Mouse (Mus musculus) kidney, postnatal 0 days (tissue): Measurements from ENCODE around the gene Stra6. TPM values are rescaled to one million over a fixed set of nuclear protein-coding genes. Genes with fewer than 3 reads are reported as not detected.

ENCODE experiments used
- ATAC-seq: fragments of 200-750 bp; cut with Nextera tagmentation; replicated peaks from 2 replicates; pipeline ENCODE4 v1.8.0; 2017; ENCODE audit warnings: low read depth, moderate number of reproducible peaks, moderate TSS enrichment, moderate library complexity; ENCODE audit not compliant: low FRiP score
- DNase-seq: peaks from one replicate; pipeline ENCODE4 v3.0.0-alpha.2; 2016; ENCODE audit warnings: low spot score
- H3K27ac ChIP-seq: fragments of 300-500 bp; sonication (generic); 2 replicates; pipeline ENCODE4 v1.5.1; 2014; ENCODE audit warnings: mild to moderate bottlenecking
- H3K27me3 ChIP-seq: fragments of 300-500 bp; sonication (generic); 2 replicates; pipeline ENCODE4 v1.6.1; 2014; ENCODE audit warnings: low read length, mixed read lengths; ENCODE audit not compliant: insufficient read depth
- H3K36me3 ChIP-seq: fragments of 300-500 bp; sonication (generic); 2 replicates; pipeline ENCODE4 v1.6.1; 2014; ENCODE audit warnings: low read length, mixed read lengths; ENCODE audit not compliant: insufficient read depth
- H3K4me1 ChIP-seq: fragments of 300-500 bp; sonication (generic); replicated peaks from 2 replicates; pipeline ENCODE4 v1.6.1; 2014; ENCODE audit warnings: antibody characterized with exemption, low read length, mixed read lengths; ENCODE audit not compliant: insufficient read depth
- H3K4me2 ChIP-seq: fragments of 300-500 bp; sonication (generic); 2 replicates; pipeline ENCODE4 v1.6.1; 2014; ENCODE audit warnings: mild to moderate bottlenecking, low read length, moderate library complexity, mixed read lengths
- H3K4me3 ChIP-seq: fragments of 300-500 bp; sonication (generic); replicated peaks from 2 replicates; pipeline ENCODE4 v1.5.1; 2014; ENCODE audit warnings: low read depth, low read length
- H3K9ac ChIP-seq: fragments of 300-500 bp; sonication (generic); 2 replicates; pipeline ENCODE4 v1.6.1; 2014; ENCODE audit warnings: low read depth, low read length
- H3K9me3 ChIP-seq: fragments of 300-500 bp; sonication (generic); replicated peaks from 2 replicates; pipeline ENCODE4 v1.6.1; 2016; ENCODE audit warnings: low read length, inconsistent platforms, mixed read lengths
- CTCF ChIP-seq: IDR thresholded peaks from 2 replicates; pipeline ENCODE4 v1.5.1; 2016; ENCODE audit warnings: antibody characterized with exemption, low read depth, mild to moderate bottlenecking, moderate library complexity
- WGBS: fragments of 180-500 bp; shearing (Covaris S2); extraction: QIAGEN DNeasy Blood & Tissue Kit; methylation state at CpG from one replicate; pipeline ENCODE4 v1.1.7; 2014; 5-methylcytosine and 5-hydroxymethylcytosine counted together
- polyA plus RNA-seq: library from polyadenylated mRNA; unstranded; fragments of >200 nt; fragmentation: Nextera tagmentation; extraction: Ambion mirVana; gene quantifications from 2 replicates; pipeline ENCODE4 v1.2.1, GENCODE M21; 2015

Gene Stra6
- polyA plus RNA-seq, 1 experiment from 2014 or later, result 12.2 TPM

DNA sequence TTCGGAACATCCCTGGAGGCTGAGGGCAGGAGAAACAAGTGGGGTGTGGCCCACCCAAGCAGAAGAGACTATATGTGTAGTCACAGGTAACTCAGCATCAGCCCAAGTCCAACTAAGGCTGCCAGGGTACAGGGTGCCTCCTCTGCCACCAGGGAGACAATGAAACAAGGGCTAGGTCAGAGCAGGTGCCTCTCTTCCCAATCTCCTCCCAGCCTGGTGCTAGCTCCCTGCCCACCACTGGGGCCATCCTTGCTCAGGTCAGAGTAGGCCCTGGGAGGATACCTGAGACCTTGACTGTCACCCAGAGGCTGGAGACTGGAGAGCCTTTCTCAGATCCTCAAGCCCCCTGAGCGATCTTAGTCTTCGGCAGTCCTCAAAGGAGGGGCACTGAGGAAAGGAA, 98.6 kb downstream of the Stra6 start:
- ATAC-seq (no peak), DNase-seq (no peak)
- WGBS, result 88% methylated on average over 3 of the region's 3 CpGs
- H3K36me3 ChIP-seq, result no peaks in the 10 kb centered on the region
- no peak overlapping the region for H3K4me3 ChIP-seq
- TF ChIP-seq CTCF, result no peak
- H3K27ac ChIP-seq, result no peak overlapping the region
- no peak overlapping the region for H3K9ac ChIP-seq
- H3K4me1 ChIP-seq, result no peaks in the 10 kb centered on the region
- no peaks in the 10 kb centered on the region for H3K27me3 ChIP-seq
- H3K4me2 ChIP-seq, result no peak overlapping the region
- no peaks in the 10 kb centered on the region for H3K9me3 ChIP-seq

GRCm38 (mm10) chr9:58163146-58163545, 99.6 kb downstream of the Stra6 start:
- no peaks in the 10 kb centered on the region for H3K36me3 ChIP-seq
- WGBS, result 58% methylated on average over 5 of the region's 5 CpGs
- H3K4me2 ChIP-seq, result no peak overlapping the region
- DNase-seq (no peak), ATAC-seq (no peak)
- no peak overlapping the region for H3K4me3 ChIP-seq
- TF ChIP-seq CTCF, result no peak
- no peak overlapping the region for H3K27ac ChIP-seq
- no peaks in the 10 kb centered on the region for H3K4me1 ChIP-seq
- no peaks in the 10 kb centered on the region for H3K27me3 ChIP-seq
- H3K9me3 ChIP-seq, result no peaks in the 10 kb centered on the region
- H3K9ac ChIP-seq, result no peak overlapping the region

DNA sequence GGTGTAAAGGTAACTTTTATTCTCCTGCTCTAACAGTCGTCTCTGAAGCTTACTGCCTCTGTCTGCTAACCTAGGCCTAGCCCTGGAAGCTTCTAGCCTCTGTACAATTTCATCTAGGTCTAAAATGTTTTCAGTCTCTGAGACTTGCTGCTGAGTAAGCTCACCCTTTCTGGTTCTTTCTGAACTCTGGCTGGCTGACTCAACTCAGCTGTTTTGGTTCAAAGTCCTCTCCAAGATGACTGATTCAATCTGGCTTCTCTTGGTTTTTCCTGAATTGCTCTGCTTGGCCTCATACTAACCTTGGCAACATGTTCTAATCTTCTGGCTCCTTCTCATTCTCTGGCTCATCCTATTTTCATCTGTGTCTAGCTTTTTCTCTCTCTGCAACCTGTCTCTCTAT, 102.2 kb downstream of the Stra6 start:
- H3K36me3 ChIP-seq, result no peaks in the 10 kb centered on the region
- no peak for TF ChIP-seq CTCF
- H3K27me3 ChIP-seq, result no peaks in the 10 kb centered on the region
- 80% methylated on average over 1 of the region's 1 CpGs for WGBS
- no peak overlapping the region for H3K27ac ChIP-seq
- no peak overlapping the region for H3K9ac ChIP-seq
- DNase-seq (no peak), ATAC-seq (no peak)
- H3K9me3 ChIP-seq, result no peaks in the 10 kb centered on the region
- no peak overlapping the region for H3K4me3 ChIP-seq
- H3K4me2 ChIP-seq, result no peak overlapping the region
- no peaks in the 10 kb centered on the region for H3K4me1 ChIP-seq

DNA sequence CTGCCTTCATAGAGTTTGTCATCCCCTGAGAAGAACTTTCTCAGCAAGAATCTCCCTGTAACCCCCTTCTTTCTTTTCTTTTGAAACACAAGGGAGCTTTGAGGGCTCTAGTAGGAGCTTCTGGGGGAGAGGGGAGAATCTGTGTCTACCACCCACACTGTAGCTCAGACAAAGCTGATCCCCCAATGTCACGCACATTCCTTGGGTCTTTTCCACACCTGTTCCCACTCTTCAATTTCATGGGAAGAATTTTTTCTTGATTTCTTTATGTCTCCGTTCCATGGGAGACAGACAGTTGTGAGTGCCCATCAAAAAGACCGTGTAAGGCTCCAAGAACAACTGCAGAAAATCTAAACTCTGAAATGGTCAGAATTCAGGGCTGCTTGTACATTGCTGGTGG, 105.3 kb downstream of the Stra6 start:
- TF ChIP-seq CTCF, result no peak
- Histone ChIP-seq H3K9ac (no peak overlapping the region), H3K4me3 (no peak overlapping the region), H3K9me3 (no peaks in the 10 kb centered on the region), H3K27me3 (no peaks in the 10 kb centered on the region), H3K27ac (no peak overlapping the region), H3K36me3 (no peaks in the 10 kb centered on the region), H3K4me1 (no peaks in the 10 kb centered on the region), H3K4me2 (no peak overlapping the region)
- DNase-seq, result no peak
- ATAC-seq, result no peak
- 76% methylated on average over 3 of the region's 3 CpGs for WGBS

DNA sequence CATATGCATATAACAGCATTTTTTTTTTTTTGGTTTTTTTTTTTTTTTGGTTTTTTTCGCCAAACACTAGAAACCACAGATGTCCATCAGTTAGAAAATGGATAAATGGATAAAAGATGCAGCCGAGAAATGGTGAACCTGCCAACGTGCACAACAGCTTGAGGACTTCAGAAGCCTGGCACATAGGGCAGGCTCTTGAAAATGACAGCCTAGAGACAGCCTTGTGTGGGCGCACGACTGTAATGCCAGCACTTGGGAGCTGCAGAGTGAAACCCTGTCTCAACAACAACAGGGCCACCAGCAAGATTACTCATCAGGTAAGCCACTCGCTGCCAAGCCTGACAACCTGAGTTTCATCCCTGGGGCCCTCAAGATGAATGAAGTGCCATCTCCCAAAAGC, 105.8 kb downstream of the Stra6 start:
- no peaks in the 10 kb centered on the region for H3K27me3 ChIP-seq
- no peaks in the 10 kb centered on the region for H3K36me3 ChIP-seq
- no peak for TF ChIP-seq CTCF
- H3K9ac ChIP-seq, result no peak overlapping the region
- H3K4me2 ChIP-seq, result no peak overlapping the region
- no peak overlapping the region for H3K4me3 ChIP-seq
- 87% methylated on average over 6 of the region's 6 CpGs for WGBS
- no peak overlapping the region for H3K27ac ChIP-seq
- ATAC-seq (no peak), DNase-seq (no peak)
- H3K4me1 ChIP-seq, result no peaks in the 10 kb centered on the region; the same call in 1 of the 2 replicates
- no peaks in the 10 kb centered on the region for H3K9me3 ChIP-seq

DNA sequence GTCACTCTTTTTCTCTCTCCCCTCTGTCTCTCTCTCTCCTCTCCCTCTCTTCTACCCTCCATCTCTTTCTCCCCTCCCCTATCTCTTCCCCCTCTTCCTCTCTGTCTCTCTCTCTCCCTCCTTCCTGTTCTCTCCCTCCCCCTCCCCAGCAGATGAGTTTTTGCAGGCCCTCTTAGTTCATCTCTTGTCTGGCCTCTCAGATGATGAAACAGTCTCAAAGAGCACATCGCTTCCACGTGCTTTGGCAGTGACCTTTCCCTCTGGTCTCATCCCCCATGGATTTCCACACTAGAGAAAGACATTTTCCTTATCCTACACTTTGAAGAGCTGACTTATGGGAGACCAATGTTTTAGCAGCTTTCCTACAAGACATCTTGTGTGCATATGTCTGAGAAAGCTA, 109.3 kb downstream of the Stra6 start:
- no peak overlapping the region for H3K4me2 ChIP-seq
- no peak overlapping the region for H3K4me3 ChIP-seq
- H3K36me3 ChIP-seq, result no peaks in the 10 kb centered on the region
- no peaks in the 10 kb centered on the region; the same call in 1 of the 2 replicates for H3K4me1 ChIP-seq
- DNase-seq, result no peak
- H3K27me3 ChIP-seq, result no peaks in the 10 kb centered on the region
- TF ChIP-seq CTCF, result no peak
- H3K9me3 ChIP-seq, result no peaks in the 10 kb centered on the region
- ATAC-seq, result no peak
- 50% methylated on average over 2 of the region's 2 CpGs for WGBS
- H3K9ac ChIP-seq, result no peak overlapping the region
- H3K27ac ChIP-seq, result no peak overlapping the region

DNA sequence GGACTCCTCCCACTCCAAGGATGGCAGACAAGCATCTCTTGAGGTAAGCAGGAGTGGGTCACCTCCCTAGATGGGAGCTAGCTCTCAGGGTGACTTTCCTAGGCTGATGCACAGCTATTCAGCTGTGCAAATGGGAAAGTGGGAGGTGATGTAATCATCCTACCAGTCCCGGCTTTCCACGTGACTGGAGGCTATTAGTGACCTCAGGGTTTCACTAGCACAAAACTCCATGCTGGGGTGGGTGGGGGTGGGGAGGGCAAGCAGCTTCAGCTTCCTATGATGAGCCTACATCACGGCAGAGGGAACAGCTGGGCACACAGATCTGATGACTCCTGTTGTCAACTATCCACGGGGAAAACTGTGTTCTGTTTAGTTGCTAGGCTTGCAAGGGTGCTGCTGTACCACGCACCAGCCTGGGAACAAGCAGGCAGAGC, 111.2 kb downstream of the Stra6 start:
- Histone ChIP-seq H3K4me1 (no peaks in the 10 kb centered on the region; the same call in 1 of the 2 replicates), H3K4me3 (no peak overlapping the region), H3K9me3 (no peaks in the 10 kb centered on the region), H3K27ac (no peak overlapping the region), H3K9ac (no peak overlapping the region), H3K4me2 (no peak overlapping the region), H3K27me3 (no peaks in the 10 kb centered on the region), H3K36me3 (no peaks in the 10 kb centered on the region)
- no peak for TF ChIP-seq CTCF
- 25% methylated on average over 5 of the region's 5 CpGs for WGBS
- DNase-seq (no peak), ATAC-seq (peak; percentile 57)
